Mouse (Mus musculus): Measurements from ENCODE around the gene Fam162a.

DNA sequence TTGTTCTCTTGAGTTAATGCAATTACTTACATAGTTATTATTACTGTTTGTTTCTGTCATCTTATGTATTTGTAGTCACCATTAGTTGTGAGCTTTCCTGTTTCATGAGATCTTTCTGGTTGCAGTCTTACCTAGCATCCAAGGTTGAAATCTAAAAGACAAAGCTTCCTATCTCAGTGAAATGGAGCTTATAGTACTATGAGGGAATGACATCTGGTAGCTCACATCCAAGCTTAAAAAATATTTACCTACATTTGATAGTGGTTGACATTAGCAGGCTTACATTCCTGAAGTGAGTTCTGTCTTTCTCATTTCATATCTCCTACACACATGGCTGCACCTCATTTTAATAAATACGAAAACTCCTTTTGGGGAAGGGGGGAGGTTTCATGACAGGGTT lies 55.1 kb downstream of the Fam162a start:
- TF ChIP-seq CTCF (IDR thresholded peaks at IDR 0.05; ENCODE audit: low read depth), result no peak
- TF ChIP-seq EP300 (IDR thresholded peaks at IDR 0.05; ENCODE audit: low read depth), result no peak
